Mouse (Mus musculus) MEL (cell line): ENCODE results near the gene Cdkn1a. TPM values are rescaled to one million over a fixed set of nuclear protein-coding genes. Genes with fewer than 3 reads are reported as not detected.

Experiments
- DNase-seq: peaks from one replicate; pipeline ENCODE4 v3.0.0; 2011; ENCODE audit warnings: low read depth, low spot score
- H3K27ac ChIP-seq: 2 replicates; pipeline ENCODE4 v1.5.1; 2012; ENCODE audit warnings: low read depth, mild to moderate bottlenecking, control low read depth, low read length, moderate library complexity; ENCODE audit not compliant: control insufficient read depth
- H3K27me3 ChIP-seq, 2 experiments: fragments of 150-350 bp in 1 of 2; sonication (generic) in 1 of 2; 2 replicates each; pipeline ENCODE4 v1.6.1; 2012; ENCODE audit warnings: low read length in 2 of 2, mild to moderate bottlenecking in 2 of 2, improper control_type of control experiment in 1 of 2, moderate library complexity in 1 of 2; ENCODE audit not compliant: insufficient read depth in 2 of 2, control insufficient read depth in 1 of 2
- H3K36me3 ChIP-seq, 2 experiments: 2 replicates each; pipeline ENCODE4 v1.6.1; 2012 to 2014; ENCODE audit warnings: low read length in 2 of 2, improper control_type of control experiment in 1 of 2, inconsistent platforms in 1 of 2, mild to moderate bottlenecking in 1 of 2; ENCODE audit not compliant: insufficient read depth in 2 of 2, control insufficient read depth in 1 of 2
- H3K4me1 ChIP-seq, 2 experiments: fragments of 150-350 bp in 1 of 2; sonication (generic) in 1 of 2; 2 replicates each; pipeline ENCODE4 v1.6.1; 2012; ENCODE audit warnings: low read length in 2 of 2, improper control_type of control experiment in 1 of 2, mild to moderate bottlenecking in 1 of 2; ENCODE audit not compliant: insufficient read depth in 2 of 2, control insufficient read depth in 1 of 2
- H3K4me3 ChIP-seq, 2 experiments: fragments of 150-350 bp in 1 of 2; sonication (generic) in 1 of 2; 2 replicates each; pipeline ENCODE4 v1.5.1; 2012; ENCODE audit warnings: low read depth in 2 of 2, low read length in 2 of 2, mild to moderate bottlenecking in 2 of 2, moderate library complexity in 2 of 2, control low read depth in 1 of 2, improper control_type of control experiment in 1 of 2; ENCODE audit not compliant: control insufficient read depth in 1 of 2, insufficient read depth in 1 of 2
- H3K79me2 ChIP-seq: 2 replicates; pipeline ENCODE4 v1.6.1; 2012; ENCODE audit warnings: mild to moderate bottlenecking, low read length, moderate library complexity; ENCODE audit not compliant: control insufficient read depth, poor library complexity, insufficient read depth
- H3K9ac ChIP-seq: 2 replicates; pipeline ENCODE4 v1.6.1; 2012; ENCODE audit warnings: low read depth, mild to moderate bottlenecking, control low read depth, low read length, moderate library complexity; ENCODE audit not compliant: control insufficient read depth, poor library complexity, severe bottlenecking
- H3K9me3 ChIP-seq: fragments of 150-350 bp; sonication (generic); replicated peaks from 2 replicates; pipeline ENCODE4 v1.6.1; 2012; ENCODE audit warnings: mild to moderate bottlenecking, low read length, improper control_type of control experiment, moderate library complexity; ENCODE audit not compliant: insufficient read depth
- BHLHE40 ChIP-seq: IDR thresholded peaks from 2 replicates; pipeline ENCODE4 v1.6.1; 2012; ENCODE audit warnings: low read depth, mild to moderate bottlenecking, inconsistent platforms, low read length, improper control_type of control experiment, borderline replicate concordance
- CHD1 ChIP-seq: IDR thresholded peaks from 2 replicates; pipeline ENCODE4 v1.6.1; 2012; ENCODE audit warnings: low read depth, mild to moderate bottlenecking, inconsistent platforms, low read length, improper control_type of control experiment
- E2F4 ChIP-seq: IDR thresholded peaks from 2 replicates; pipeline ENCODE4 v1.6.1; 2011; ENCODE audit warnings: low read depth, low read length, improper control_type of control experiment, borderline replicate concordance
- GATA1 ChIP-seq: IDR thresholded peaks from 2 replicates; pipeline ENCODE4 v1.6.1; 2011; ENCODE audit warnings: low read depth, low read length, improper control_type of control experiment
- HCFC1 ChIP-seq: IDR thresholded peaks from 2 replicates; pipeline ENCODE4 v1.6.1; 2012; ENCODE audit warnings: low read depth, mild to moderate bottlenecking, inconsistent platforms, low read length, improper control_type of control experiment, moderate library complexity
- MEF2A ChIP-seq: IDR thresholded peaks from 2 replicates; pipeline ENCODE4 v1.6.1; 2014; ENCODE audit warnings: low read depth, mild to moderate bottlenecking, inconsistent platforms, low read length, improper control_type of control experiment; ENCODE audit not compliant: poor library complexity, insufficient replicate concordance, severe bottlenecking; ENCODE audit errors: extremely low read depth
- MXI1 ChIP-seq: IDR thresholded peaks from 2 replicates; pipeline ENCODE4 v1.6.1; 2011; ENCODE audit warnings: mild to moderate bottlenecking, low read depth, low read length, improper control_type of control experiment
- MYB ChIP-seq: IDR thresholded peaks from 2 replicates; pipeline ENCODE4 v1.6.1; 2011; ENCODE audit warnings: mild to moderate bottlenecking, low read depth, low read length, improper control_type of control experiment
- NELFE ChIP-seq: IDR thresholded peaks from 2 replicates; pipeline ENCODE4 v1.6.1; 2011; ENCODE audit warnings: low read depth, low read length, improper control_type of control experiment
- NRF1 ChIP-seq: IDR thresholded peaks from 2 replicates; pipeline ENCODE4 v1.6.1; 2014; ENCODE audit warnings: low read depth, mild to moderate bottlenecking, inconsistent platforms, low read length, improper control_type of control experiment, moderate library complexity; ENCODE audit not compliant: poor library complexity, insufficient read depth, severe bottlenecking
- POLR2AphosphoS2 ChIP-seq: IDR thresholded peaks from 2 replicates; pipeline ENCODE4 v1.6.1; 2011; ENCODE audit warnings: low read length, improper control_type of control experiment
- RCOR1 ChIP-seq: IDR thresholded peaks from 2 replicates; pipeline ENCODE4 v1.6.1; 2012; ENCODE audit warnings: low read depth, mild to moderate bottlenecking, inconsistent platforms, low read length, improper control_type of control experiment
- SIN3A ChIP-seq: IDR thresholded peaks from 2 replicates; pipeline ENCODE4 v1.6.1; 2012; ENCODE audit warnings: low read length, improper control_type of control experiment, inconsistent platforms
- SMC3 ChIP-seq: IDR thresholded peaks from 2 replicates; pipeline ENCODE4 v1.6.1; 2011; ENCODE audit warnings: low read depth, low read length, improper control_type of control experiment
- TAL1 ChIP-seq: IDR thresholded peaks from 2 replicates; pipeline ENCODE4 v1.6.1; 2012; ENCODE audit warnings: mild to moderate bottlenecking, inconsistent platforms, low read length, moderate library complexity, mixed read lengths
- TBP ChIP-seq: IDR thresholded peaks from 2 replicates; pipeline ENCODE4 v1.8.0; 2011; ENCODE audit warnings: low read depth, low read length, improper control_type of control experiment
- TCF12 ChIP-seq: IDR thresholded peaks from 2 replicates; pipeline ENCODE4 v1.6.1; 2014; ENCODE audit warnings: low read depth, mild to moderate bottlenecking, inconsistent platforms, low read length, improper control_type of control experiment, moderate library complexity
- USF1 ChIP-seq: IDR thresholded peaks from 2 replicates; pipeline ENCODE4 v1.6.1; 2014; ENCODE audit warnings: low read depth, mild to moderate bottlenecking, inconsistent platforms, low read length, improper control_type of control experiment, moderate library complexity
- ZC3H11A ChIP-seq: IDR thresholded peaks from 2 replicates; pipeline ENCODE4 v1.6.1; 2012; ENCODE audit warnings: low read depth, mild to moderate bottlenecking, inconsistent platforms, low read length, improper control_type of control experiment
- ZMIZ1 ChIP-seq: IDR thresholded peaks from 2 replicates; pipeline ENCODE4 v1.6.1; 2012; ENCODE audit warnings: low read depth, mild to moderate bottlenecking, inconsistent platforms, low read length, improper control_type of control experiment, moderate library complexity
- ZNF384 ChIP-seq: IDR thresholded peaks from 2 replicates; pipeline ENCODE4 v1.6.1; 2012; ENCODE audit warnings: low read depth, mild to moderate bottlenecking, inconsistent platforms, low read length, improper control_type of control experiment
- polyA plus RNA-seq, 2 experiments: library from polyadenylated mRNA; stranded (reverse) in 1 of 2; unstranded in 1 of 2; fragments of >175 nt in 1 of 2; fragments of >200 nt in 1 of 2; gene quantifications; 2 replicates each; pipeline versions ENCODE4 v1.2.1 to v1.2.4; 2012; ENCODE audit warnings: low replicate concordance in 2 of 2, low read depth in 1 of 2; ENCODE audit not compliant: insufficient read length in 2 of 2, insufficient read depth in 1 of 2, missing spikeins in 1 of 2
- total RNA-seq: library from RNA; depleted of rRNA; stranded (reverse); fragments of 300-350 nt; gene quantifications from 2 replicates; pipeline ENCODE4 v1.2.3, GENCODE M21; 2012

Gene Cdkn1a
- total and polyA plus RNA-seq, 3 experiments = 2.0 to 21.0 TPM; not detected in 1

- H3K27ac ChIP-seq = no peak overlapping the region
- DNase-seq = no peak
- no peaks in the 10 kb centered on the region for H3K27me3 ChIP-seq
- peaks cover 0 to 17% of the 10 kb centered on the region in 2 experiments; a peak in 2 of 4 replicates for H3K36me3 ChIP-seq
- no peak overlapping the region for H3K4me3 ChIP-seq
- H3K79me2 ChIP-seq = no peaks in the 10 kb centered on the region
- no peaks in the 10 kb centered on the region for H3K9me3 ChIP-seq
- H3K9ac ChIP-seq = no peak overlapping the region
- H3K4me1 ChIP-seq = peaks cover 11 to 29% of the 10 kb centered on the region in 2 experiments
- TF ChIP-seq NELFE = no peak
- TF ChIP-seq SIN3A = no peak
- no peak for TF ChIP-seq CHD1
- TF ChIP-seq BHLHE40 = no peak
- TF ChIP-seq USF1 = no peak
- no peak for TF ChIP-seq GATA1
- TF ChIP-seq ZMIZ1 = no peak
- TF ChIP-seq MYB = no peak
- TF ChIP-seq SMC3 = no peak
- no peak for TF ChIP-seq POLR2AphosphoS2
- no peak for TF ChIP-seq NRF1
- no peak for TF ChIP-seq MEF2A
- no peak for TF ChIP-seq MXI1
Observed at GRCm38 (mm10) chr17:29145101-29145500, 54.3 kb downstream of the Cdkn1a start.

- Histone ChIP-seq H3K36me3 (peaks cover 0 to 2% of the 10 kb centered on the region in 2 experiments; a peak in 2 of 4 replicates), H3K4me1 (peaks cover 0 to 9% of the 10 kb centered on the region in 2 experiments; a peak in 3 of 4 replicates), H3K27me3 (no peaks in the 10 kb centered on the region), H3K4me3 (no peak overlapping the region), H3K9ac (no peak overlapping the region)
- TF ChIP-seq SMC3 (no peak), RCOR1 (no peak), HCFC1 (no peak), MYB (no peak), POLR2AphosphoS2 (no peak), E2F4 (no peak), TAL1 (no peak), ZNF384 (no peak), GATA1 (no peak), TCF12 (no peak), ZC3H11A (no peak), TBP (no peak)
- TF ChIP-seq, all 39 proteins: peak for 0
- DNase-seq = no peak
- H3K27ac ChIP-seq = no peak overlapping the region
- H3K79me2 ChIP-seq = no peaks in the 10 kb centered on the region
- H3K9me3 ChIP-seq = no peaks in the 10 kb centered on the region
Observed at GRCm38 (mm10) chr17:29147273-29147672, 56.5 kb downstream of the Cdkn1a start.
